Mouse (Mus musculus): ENCODE results near the gene Gpn2. TPM values are rescaled to one million over a fixed set of nuclear protein-coding genes. Genes with fewer than 3 reads are reported as not detected.
A peak's percentile ranks its signal among the peaks of the same experiment; 100 is the strongest.

The Gpn2 gene
- polyA plus RNA-seq, 1 experiment from 2014 or later, result 17.1 TPM

DNA sequence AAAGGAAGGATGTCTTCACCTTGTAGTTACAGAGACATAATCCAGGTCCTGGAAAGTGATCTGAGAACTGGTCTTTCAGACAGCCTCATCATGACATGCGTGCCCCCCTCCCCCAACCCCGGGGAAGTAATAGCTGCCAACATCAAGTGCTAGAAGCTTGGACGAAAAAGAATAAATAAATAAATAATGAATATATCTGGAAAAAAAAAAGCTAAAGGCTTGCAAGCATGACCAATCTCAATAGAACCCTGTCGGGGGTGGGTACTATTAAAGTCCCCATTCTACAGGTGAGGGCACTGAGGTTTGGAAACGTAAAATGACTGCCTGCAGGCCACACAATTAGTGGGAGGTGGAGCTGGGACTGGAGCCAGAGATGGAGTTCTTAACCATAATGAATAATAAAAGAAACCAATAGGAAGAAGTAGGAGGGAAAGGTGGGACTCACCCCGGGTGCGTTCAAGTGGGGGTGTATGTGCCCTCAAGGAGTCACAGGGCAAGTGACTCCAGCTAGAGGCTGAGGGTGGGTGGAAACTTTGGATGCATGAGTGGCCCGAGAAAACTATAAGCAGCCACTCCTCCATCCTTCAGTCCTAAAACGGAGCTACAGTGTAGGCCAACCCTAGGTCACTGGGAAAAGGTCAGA is 47.7 kb downstream of the Gpn2 start:
- Histone ChIP-seq H3K27me3 (ENCODE audit: control insufficient read depth, insufficient read depth, low read depth, low read length) (no peaks in the 10 kb centered on the region), H3K9ac (ENCODE audit: low read length) (peak overlapping the region; percentile 94), H3K4me1 (replicated peaks; ENCODE audit: control insufficient read depth, insufficient read depth, low read length) (peaks cover 21% of the 10 kb centered on the region), H3K27ac (ENCODE audit: low read length) (no peak overlapping the region), H3K36me3 (ENCODE audit: control insufficient read depth, insufficient read depth, low read length) (no peaks in the 10 kb centered on the region), H3K9me3 (ENCODE audit: control insufficient read depth, low read length) (no peaks in the 10 kb centered on the region), H3K4me3 (ENCODE audit: low read length) (peak overlapping the region; percentile 87), H3K4me2 (ENCODE audit: low read depth, low read length) (peak overlapping the region; percentile 83)
- WGBS, result 27% methylated on average over 9 of the region's 9 CpGs
- ATAC-seq (ENCODE audit: low read depth), result no peak

DNA sequence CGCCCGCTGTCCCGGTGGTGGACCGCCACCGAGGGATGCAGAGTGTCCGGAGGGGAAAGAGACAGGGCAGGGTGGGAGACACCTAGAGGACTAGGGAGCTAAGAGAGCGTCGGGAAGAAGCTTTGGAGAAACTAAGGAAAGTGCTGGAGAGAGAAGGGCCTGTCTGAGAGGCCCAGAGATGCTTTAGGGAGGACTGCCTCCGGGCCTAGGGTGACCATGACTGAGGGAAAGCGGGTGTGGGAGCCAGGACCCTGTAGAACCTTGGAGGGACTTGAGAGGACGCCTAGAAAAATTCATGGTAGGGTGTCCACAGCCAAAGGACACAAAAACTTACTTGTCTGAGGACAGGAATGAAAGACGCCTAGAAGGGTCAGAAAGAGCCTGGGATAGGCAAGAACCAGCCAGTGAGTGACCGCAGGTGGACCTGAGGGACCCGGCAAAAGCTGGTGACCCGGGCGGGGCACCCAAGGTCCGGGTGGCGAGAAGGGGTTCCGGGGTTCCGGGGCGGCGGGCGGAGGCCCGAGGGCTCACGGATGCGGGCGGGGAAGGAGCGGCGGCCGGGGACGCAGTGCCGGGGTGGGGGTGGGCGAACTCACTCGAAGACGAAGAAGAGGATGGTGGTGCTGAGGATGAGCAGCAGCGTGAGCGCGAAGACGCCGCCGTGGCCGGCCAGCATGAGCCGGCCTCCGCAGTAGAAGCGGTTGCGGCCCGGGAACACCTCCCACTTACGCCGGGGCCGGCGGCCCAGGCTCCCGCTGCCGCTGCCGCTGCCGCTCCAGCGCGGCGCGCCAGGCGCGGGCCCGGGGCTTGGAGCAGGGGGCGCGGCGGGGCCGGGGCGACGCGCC is 48.5 kb downstream of the Gpn2 start:
- Histone ChIP-seq H3K9me3 (ENCODE audit: control insufficient read depth, low read length) (no peaks in the 10 kb centered on the region), H3K4me2 (ENCODE audit: low read depth, low read length) (peak overlapping the region; percentile 83), H3K27ac (ENCODE audit: low read length) (peak overlapping the region; percentile 69), H3K4me3 (ENCODE audit: low read length) (peak overlapping the region; percentile 87), H3K27me3 (ENCODE audit: control insufficient read depth, insufficient read depth, low read depth, low read length) (no peaks in the 10 kb centered on the region), H3K4me1 (replicated peaks; ENCODE audit: control insufficient read depth, insufficient read depth, low read length) (peaks cover 21% of the 10 kb centered on the region), H3K36me3 (ENCODE audit: control insufficient read depth, insufficient read depth, low read length) (no peaks in the 10 kb centered on the region), H3K9ac (ENCODE audit: low read length) (peak overlapping the region; percentile 94)
- WGBS, result 3% methylated on average over 36 of the region's 69 CpGs
- ATAC-seq (ENCODE audit: low read depth), result peak; percentile 77

DNA sequence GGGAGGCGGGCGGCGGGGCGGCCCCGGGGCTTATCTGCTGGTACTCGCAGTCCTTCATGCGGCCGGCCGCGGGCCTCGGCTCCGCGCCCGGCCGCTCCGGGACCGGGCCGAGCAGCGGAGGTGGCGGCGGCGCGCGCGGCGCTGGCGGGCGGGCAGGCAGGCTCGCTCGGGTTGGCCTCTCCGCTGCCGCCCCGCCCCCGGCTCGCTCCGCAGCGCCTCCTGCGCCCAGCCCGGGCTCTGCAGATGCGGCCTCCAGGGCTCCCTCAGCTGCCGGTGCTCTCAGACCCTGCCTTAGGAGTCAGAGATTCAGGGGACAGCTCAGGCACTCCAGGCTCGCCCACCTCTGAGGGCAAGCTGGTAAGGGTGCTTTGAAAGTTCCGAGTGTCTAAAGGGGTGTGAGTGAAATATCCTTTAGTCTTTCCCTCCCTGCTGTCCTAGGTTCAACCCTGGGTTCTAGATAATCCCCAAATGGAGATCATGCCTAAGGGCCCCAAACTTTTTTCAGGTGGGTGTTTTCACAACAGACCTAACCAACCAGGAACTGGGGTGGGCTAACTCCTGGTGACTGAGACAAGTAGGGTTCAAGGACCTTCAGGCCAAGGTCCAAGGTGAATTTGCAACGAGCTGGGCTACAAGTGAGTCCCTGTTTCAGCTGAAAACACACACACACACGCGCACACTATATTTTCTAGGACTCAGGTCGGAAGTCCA is 49.3 kb downstream of the Gpn2 start:
- peak overlapping the region; percentile 87 for H3K4me3 ChIP-seq (ENCODE audit: low read length)
- H3K27ac ChIP-seq (ENCODE audit: low read length), result peak overlapping the region; percentile 69
- H3K36me3 ChIP-seq (ENCODE audit: control insufficient read depth, insufficient read depth, low read length), result no peaks in the 10 kb centered on the region
- no peaks in the 10 kb centered on the region for H3K27me3 ChIP-seq (ENCODE audit: control insufficient read depth, insufficient read depth, low read depth, low read length)
- H3K9ac ChIP-seq (ENCODE audit: low read length), result peak overlapping the region; percentile 94
- ATAC-seq (ENCODE audit: low read depth), result peak; percentile 89
- WGBS, result 22% methylated on average over 14 of the region's 47 CpGs
- H3K4me1 ChIP-seq (replicated peaks; ENCODE audit: control insufficient read depth, insufficient read depth, low read length), result peaks cover 21% of the 10 kb centered on the region
- H3K4me2 ChIP-seq (ENCODE audit: low read depth, low read length), result peak overlapping the region; percentile 83
- H3K9me3 ChIP-seq (ENCODE audit: control insufficient read depth, low read length), result no peaks in the 10 kb centered on the region

DNA sequence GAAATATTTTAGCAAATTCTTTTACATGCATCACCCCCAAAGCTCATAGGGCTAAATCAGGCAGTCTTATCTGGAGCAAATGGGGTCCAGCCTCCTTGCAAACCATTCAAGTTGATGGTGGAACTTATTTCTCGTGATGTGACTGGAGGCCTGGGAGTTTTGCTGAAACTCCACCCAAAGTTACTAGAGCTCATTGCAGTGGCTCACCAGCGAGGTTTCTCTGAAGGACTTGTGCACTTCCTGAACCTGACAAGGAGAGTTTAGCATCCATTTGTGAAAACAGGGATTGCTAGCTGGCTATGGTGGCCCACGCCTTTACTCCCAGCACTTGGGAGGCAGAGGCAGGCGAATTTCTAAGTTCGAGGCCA is 49.9 kb downstream of the Gpn2 start:
- no peak for ATAC-seq (ENCODE audit: low read depth)
- H3K36me3 ChIP-seq (ENCODE audit: control insufficient read depth, insufficient read depth, low read length), result no peaks in the 10 kb centered on the region
- H3K4me3 ChIP-seq (ENCODE audit: low read length), result no peak overlapping the region
- peaks cover 21% of the 10 kb centered on the region for H3K4me1 ChIP-seq (replicated peaks; ENCODE audit: control insufficient read depth, insufficient read depth, low read length)
- 75% methylated on average over 5 of the region's 5 CpGs for WGBS
- H3K27ac ChIP-seq (ENCODE audit: low read length), result no peak overlapping the region
- H3K27me3 ChIP-seq (ENCODE audit: control insufficient read depth, insufficient read depth, low read depth, low read length), result no peaks in the 10 kb centered on the region
- no peak overlapping the region for H3K4me2 ChIP-seq (ENCODE audit: low read depth, low read length)
- H3K9me3 ChIP-seq (ENCODE audit: control insufficient read depth, low read length), result no peaks in the 10 kb centered on the region
- no peak overlapping the region; the same call in 1 of the 2 replicates for H3K9ac ChIP-seq (ENCODE audit: low read length)

Small RNAs within 50 kb of the gene (microRNA-seq; reads per million reads assigned to microRNA genes)
- not detected for gene Gm23158

Other genes with a start within 250 kb of the Gpn2 start
- 11.3 and 11.8 TPM in 2 replicates for gene Wdtc1, start 230.9 kb upstream of the Gpn2 start, polyA plus RNA-seq (2015; fragmentation: Nextera tagmentation; extraction: Ambion mirVana)
- gene Slc9a1, start 214.7 kb upstream of the Gpn2 start, polyA plus RNA-seq (2015; fragmentation: Nextera tagmentation; extraction: Ambion mirVana), result 8.8 and 9.5 TPM in 2 replicates
- 1.6 and 1.9 TPM in 2 replicates for gene Tent5b, start 104.2 kb upstream of the Gpn2 start, polyA plus RNA-seq (2015; fragmentation: Nextera tagmentation; extraction: Ambion mirVana)
- 0.18 and 0.79 TPM in 2 replicates for gene Trnp1, start 85.8 kb upstream of the Gpn2 start, polyA plus RNA-seq (2015; fragmentation: Nextera tagmentation; extraction: Ambion mirVana)
- gene Kdf1, start 65.4 kb upstream of the Gpn2 start, polyA plus RNA-seq (2015; fragmentation: Nextera tagmentation; extraction: Ambion mirVana), result 30.4 and 33.3 TPM in 2 replicates
- gene Nudc, start 38.4 kb upstream of the Gpn2 start, polyA plus RNA-seq (2015; fragmentation: Nextera tagmentation; extraction: Ambion mirVana), result 261 and 267 TPM in 2 replicates
- gene Nr0b2, start 31.0 kb upstream of the Gpn2 start, polyA plus RNA-seq (2015; fragmentation: Nextera tagmentation; extraction: Ambion mirVana), result 0.57 and 0.62 TPM in 2 replicates
- 5.6 and 6.5 TPM in 2 replicates for gene Gpatch3, start 9.6 kb upstream of the Gpn2 start, polyA plus RNA-seq (2015; fragmentation: Nextera tagmentation; extraction: Ambion mirVana)
- 21.6 and 29.3 TPM in 2 replicates for gene Sfn, start 17.8 kb downstream of the Gpn2 start, polyA plus RNA-seq (2015; fragmentation: Nextera tagmentation; extraction: Ambion mirVana)
- gene Zdhhc18, start 65.8 kb downstream of the Gpn2 start, polyA plus RNA-seq (2015; fragmentation: Nextera tagmentation; extraction: Ambion mirVana), result 3.1 and 3.3 TPM in 2 replicates
- 20.1 and 20.7 TPM in 2 replicates for gene Pigv, start 88.3 kb downstream of the Gpn2 start, polyA plus RNA-seq (2015; fragmentation: Nextera tagmentation; extraction: Ambion mirVana)
- gene Arid1a, start 172.4 kb downstream of the Gpn2 start, polyA plus RNA-seq (2015; fragmentation: Nextera tagmentation; extraction: Ambion mirVana), result 28.4 and 28.9 TPM in 2 replicates